Mouse (Mus musculus) lung, postnatal 36 days (tissue): ENCODE measurements around the gene Olfr739.

Experiments used
- DNase-seq: peaks from one replicate; pipeline ENCODE4 v3.0.0; 2022; ENCODE audit warnings: mixed read lengths

The Olfr739 gene

DNA sequence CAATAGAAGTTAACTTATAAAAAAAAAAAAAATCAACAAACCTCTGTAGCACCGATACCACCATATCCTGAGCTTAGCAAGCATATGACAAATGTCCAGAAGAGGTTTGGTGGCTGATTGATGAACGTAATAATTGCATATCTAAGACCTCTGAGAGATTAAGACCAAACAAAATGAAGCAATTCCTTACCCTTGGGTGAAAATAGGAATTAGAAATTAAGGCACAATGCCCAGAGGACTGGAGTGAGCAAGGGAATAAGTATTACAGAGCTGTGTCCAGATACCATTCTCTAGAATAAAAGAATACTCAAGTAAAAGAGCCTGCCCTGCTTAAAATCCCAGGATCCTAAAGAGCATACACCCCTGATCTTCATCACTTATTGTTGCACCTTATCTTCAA lies at the start of gene Olfr739:
Olfr739 (plus strand) TSS at position 301 of the 400 bp plus-strand sequence.
- DNase-seq: no peak

DNA sequence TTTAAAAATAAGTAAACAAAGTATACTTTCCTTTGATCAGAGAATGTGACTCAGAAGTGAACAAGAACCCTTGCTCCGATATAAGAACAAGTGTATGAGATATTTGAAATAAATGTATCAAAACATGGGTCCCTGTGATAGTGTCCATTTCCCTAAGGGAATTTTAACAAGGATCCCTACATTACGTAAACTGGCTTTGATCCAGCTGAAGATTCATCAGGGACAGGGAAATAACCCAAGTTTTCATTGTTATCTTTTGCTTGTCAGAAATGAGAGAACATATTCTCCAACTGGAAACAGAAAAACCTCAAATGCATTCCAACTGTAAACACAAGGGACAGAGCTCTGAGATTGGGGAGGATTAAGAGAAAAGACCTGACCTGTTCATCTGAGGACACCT lies 37.6 kb upstream of the Olfr739 start, which contains the start of gene Olfr736:
Olfr736 (plus strand) TSS at position 301 of the 400 bp plus-strand sequence.
- DNase-seq: no peak

DNA sequence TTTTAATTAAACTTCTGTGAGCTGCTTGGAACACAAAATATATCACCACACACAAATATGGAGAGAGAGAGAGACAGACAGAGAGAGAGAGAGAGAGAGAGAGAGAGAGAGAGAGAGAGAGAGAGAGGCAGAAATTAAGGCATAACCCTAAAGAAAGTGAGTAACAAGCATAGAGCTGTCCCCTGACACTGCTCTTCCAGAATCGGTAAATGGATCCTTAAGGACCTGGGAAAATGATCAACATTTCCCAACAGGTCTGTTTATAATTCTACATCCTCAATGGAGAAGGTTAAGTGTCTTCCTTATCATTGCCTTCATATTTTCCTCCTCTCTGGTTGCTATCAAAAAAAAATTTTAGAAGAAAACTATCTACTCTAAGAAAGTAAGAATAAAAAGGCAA lies 11.2 kb upstream of the Olfr739 start, which contains the start of gene Olfr738:
Olfr738 (plus strand) TSS at position 301 of the 400 bp plus-strand sequence.
- DNase-seq: no peak

DNA sequence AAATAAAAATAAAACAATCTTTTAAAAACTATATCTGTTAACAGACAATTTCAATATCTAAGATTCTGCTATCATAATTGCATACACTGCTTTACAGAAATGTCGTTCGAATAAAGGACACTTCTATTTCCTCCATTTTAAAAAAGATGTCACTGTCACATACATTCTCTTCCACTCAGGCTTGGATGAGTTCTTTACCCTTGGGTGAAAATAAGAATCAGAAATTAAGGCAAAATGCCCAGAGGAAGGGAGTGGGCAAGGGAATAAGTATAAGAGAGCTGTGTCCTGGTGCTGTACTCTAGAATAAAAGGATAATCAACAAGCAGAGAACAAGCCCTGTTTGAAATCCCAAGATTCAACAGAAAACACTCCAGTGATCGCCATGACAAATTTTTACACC lies 26.8 kb downstream of the Olfr739 start, which contains the start of gene Olfr740:
Olfr740 (plus strand) TSS at position 301 of the 400 bp plus-strand sequence.
- no peak for DNase-seq

DNA sequence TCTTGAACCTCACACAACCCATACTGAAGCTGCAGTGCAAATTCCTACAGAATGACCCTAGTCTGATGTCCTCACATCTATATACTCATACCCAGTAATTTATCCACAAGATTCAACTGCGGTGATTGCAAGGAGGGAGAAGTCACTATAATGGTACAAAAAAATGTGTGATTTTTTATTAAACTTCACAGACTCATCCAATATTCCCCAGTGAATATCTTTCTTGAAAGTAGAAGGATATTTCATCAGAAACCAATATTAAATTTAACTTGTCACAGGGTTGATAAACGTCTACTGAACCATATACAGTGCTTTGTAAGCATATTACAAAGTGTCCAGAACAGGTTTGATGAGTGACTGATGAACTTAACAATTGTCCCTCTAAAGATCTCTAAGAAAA lies 54.0 kb downstream of the Olfr739 start, which contains the start of gene Olfr741:
Olfr741 (plus strand) TSS at position 301 of the 400 bp plus-strand sequence.
- no peak for DNase-seq
